Mouse (Mus musculus) small intestine, adult 2 months (tissue): ENCODE data around the gene Nup188.

ENCODE experiments used
- CTCF ChIP-seq: fragments of 200-500 bp; IDR thresholded peaks from 2 replicates; pipeline ENCODE4 v1.5.1; 2012; ENCODE audit warnings: low read depth, mild to moderate bottlenecking, control low read depth, inconsistent platforms, low read length, moderate library complexity, mixed read lengths; ENCODE audit not compliant: insufficient replicate concordance, insufficient read length; ENCODE audit errors: extremely low read depth
- POLR2A ChIP-seq: fragments of 200-500 bp; IDR thresholded peaks from 2 replicates; pipeline ENCODE4 v1.6.1; 2012; ENCODE audit warnings: low read depth, mild to moderate bottlenecking, control low read depth, inconsistent platforms, low read length, moderate library complexity

- TF ChIP-seq CTCF (no peak), POLR2A (no peak)
Measured at GRCm38 (mm10) chr2:30237881-30238280, 48.3 kb upstream of the Nup188 start.
